Mouse (Mus musculus): ENCODE data around the gene Lrcol1. TPM values are rescaled to one million over a fixed set of nuclear protein-coding genes. Genes with fewer than 3 reads are reported as not detected.

Gene Lrcol1
- polyA plus RNA-seq, 2 experiments: not detected

GRCm38 (mm10) chr5:110363822-110364545 is 19.5 kb downstream of the Lrcol1 start:
- ATAC-seq (ENCODE audit: insufficient read depth): no peak; the same call in 1 of the 2 replicates
- Histone ChIP-seq H3K9ac (replicated peaks) (no peak overlapping the region), H3K9me3 (ENCODE audit: control insufficient read depth, low read length) (no peaks in the 10 kb centered on the region), H3K27me3 (ENCODE audit: control insufficient read depth, insufficient read depth, low read length) (peaks cover 3% of the 10 kb centered on the region), H3K36me3 (replicated peaks; ENCODE audit: control insufficient read depth, insufficient read depth, low read depth) (no peaks in the 10 kb centered on the region), H3K4me2 (ENCODE audit: low read depth) (peak overlapping the region; percentile 60), H3K4me1 (replicated peaks; ENCODE audit: control insufficient read depth in 2 of 2, insufficient read depth in 2 of 2, low read length in 1 of 2) (no peaks in the 10 kb centered on the region), H3K27ac (no peak overlapping the region), H3K4me3 (ENCODE audit: insufficient read depth in 1 of 2, low read depth in 2 of 2, low read length in 2 of 2) (no peak overlapping the region)
- TF ChIP-seq EP300 (IDR thresholded peaks at IDR 0.05; ENCODE audit: low read depth) (no peak), CTCF (IDR thresholded peaks at IDR 0.05; ENCODE audit: low read depth) (0 out of 2 replicates have a peak, but pooled peaks have one; percentile 9)
- DNase-seq (ENCODE audit: low read depth in 3 of 3, low spot score in 3 of 3): no peak
- 52% methylated on average over 11 of the region's 11 CpGs for WGBS (ENCODE audit: insufficient replicate concordance)

GRCm38 (mm10) chr5:110376802-110377433 is 32.4 kb downstream of the Lrcol1 start:
- Histone ChIP-seq H3K4me1 (replicated peaks; ENCODE audit: control insufficient read depth in 2 of 2, insufficient read depth in 2 of 2, low read length in 1 of 2) (no peaks in the 10 kb centered on the region), H3K36me3 (replicated peaks; ENCODE audit: control insufficient read depth, insufficient read depth, low read depth) (no peaks in the 10 kb centered on the region), H3K4me2 (ENCODE audit: low read depth) (no peak overlapping the region), H3K27ac (no peak overlapping the region), H3K9me3 (ENCODE audit: control insufficient read depth, low read length) (no peaks in the 10 kb centered on the region), H3K4me3 (ENCODE audit: insufficient read depth in 1 of 2, low read depth in 2 of 2, low read length in 2 of 2) (no peak overlapping the region), H3K27me3 (ENCODE audit: control insufficient read depth, insufficient read depth, low read length) (no peaks in the 10 kb centered on the region), H3K9ac (replicated peaks) (no peak overlapping the region)
- WGBS (ENCODE audit: insufficient replicate concordance): 49% methylated on average over 8 of the region's 8 CpGs
- TF ChIP-seq EP300 (IDR thresholded peaks at IDR 0.05; ENCODE audit: low read depth): no peak
- TF ChIP-seq CTCF (IDR thresholded peaks at IDR 0.05; ENCODE audit: low read depth): peak; percentile 91
- ATAC-seq (ENCODE audit: insufficient read depth) (peak; percentile 36; the same call in 1 of the 2 replicates), DNase-seq (ENCODE audit: low read depth in 3 of 3, low spot score in 3 of 3) (peak in 1 of 3 experiments; percentile 24)

GRCm38 (mm10) chr5:110378181-110378583 is 33.7 kb downstream of the Lrcol1 start:
- ATAC-seq (ENCODE audit: insufficient read depth): no peak
- Histone ChIP-seq H3K9me3 (ENCODE audit: control insufficient read depth, low read length) (no peaks in the 10 kb centered on the region), H3K4me1 (replicated peaks; ENCODE audit: control insufficient read depth in 2 of 2, insufficient read depth in 2 of 2, low read length in 1 of 2) (no peaks in the 10 kb centered on the region), H3K36me3 (replicated peaks; ENCODE audit: control insufficient read depth, insufficient read depth, low read depth) (no peaks in the 10 kb centered on the region), H3K4me3 (ENCODE audit: insufficient read depth in 1 of 2, low read depth in 2 of 2, low read length in 2 of 2) (no peak overlapping the region), H3K27me3 (ENCODE audit: control insufficient read depth, insufficient read depth, low read length) (no peaks in the 10 kb centered on the region), H3K27ac (no peak overlapping the region), H3K4me2 (ENCODE audit: low read depth) (no peak overlapping the region), H3K9ac (replicated peaks) (no peak overlapping the region)
- TF ChIP-seq CTCF (IDR thresholded peaks at IDR 0.05; ENCODE audit: low read depth) (no peak), EP300 (IDR thresholded peaks at IDR 0.05; ENCODE audit: low read depth) (no peak)
- WGBS (ENCODE audit: insufficient replicate concordance): 68% methylated on average over 20 of the region's 20 CpGs
- no peak for DNase-seq (ENCODE audit: low read depth in 3 of 3, low spot score in 3 of 3)

- ATAC-seq (ENCODE audit: insufficient read depth) (no peak), DNase-seq (ENCODE audit: low read depth in 3 of 3, low spot score in 3 of 3) (no peak)
- H3K27me3 ChIP-seq (ENCODE audit: control insufficient read depth, insufficient read depth, low read length): no peaks in the 10 kb centered on the region
- no peak overlapping the region for H3K9ac ChIP-seq (replicated peaks)
- H3K9me3 ChIP-seq (ENCODE audit: control insufficient read depth, low read length): no peaks in the 10 kb centered on the region
- H3K36me3 ChIP-seq (replicated peaks; ENCODE audit: control insufficient read depth, insufficient read depth, low read depth): no peaks in the 10 kb centered on the region
- 83% methylated on average over 15 of the region's 15 CpGs for WGBS (ENCODE audit: insufficient replicate concordance)
- no peak for TF ChIP-seq EP300 (IDR thresholded peaks at IDR 0.05; ENCODE audit: low read depth)
- no peak for TF ChIP-seq CTCF (IDR thresholded peaks at IDR 0.05; ENCODE audit: low read depth)
- H3K4me3 ChIP-seq (ENCODE audit: insufficient read depth in 1 of 2, low read depth in 2 of 2, low read length in 2 of 2): no peak overlapping the region
- H3K27ac ChIP-seq: no peak overlapping the region
- no peak overlapping the region for H3K4me2 ChIP-seq (ENCODE audit: low read depth)
- H3K4me1 ChIP-seq (replicated peaks; ENCODE audit: control insufficient read depth in 2 of 2, insufficient read depth in 2 of 2, low read length in 1 of 2): no peaks in the 10 kb centered on the region
Observed at GRCm38 (mm10) chr5:110379086-110379485, 34.6 kb downstream of the Lrcol1 start.

- H3K9ac ChIP-seq (replicated peaks): no peak overlapping the region
Observed at GRCm38 (mm10) chr5:110379823-110380222, 35.3 kb downstream of the Lrcol1 start.

More at GRCm38 (mm10) chr5:110379823-110380222, 35.3 kb downstream of the Lrcol1 start:
- Histone ChIP-seq H3K27ac (no peak overlapping the region), H3K9me3 (ENCODE audit: control insufficient read depth, low read length) (no peaks in the 10 kb centered on the region), H3K36me3 (replicated peaks; ENCODE audit: control insufficient read depth, insufficient read depth, low read depth) (no peaks in the 10 kb centered on the region), H3K4me2 (ENCODE audit: low read depth) (no peak overlapping the region), H3K4me3 (ENCODE audit: insufficient read depth in 1 of 2, low read depth in 2 of 2, low read length in 2 of 2) (no peak overlapping the region), H3K27me3 (ENCODE audit: control insufficient read depth, insufficient read depth, low read length) (no peaks in the 10 kb centered on the region), H3K4me1 (replicated peaks; ENCODE audit: control insufficient read depth in 2 of 2, insufficient read depth in 2 of 2, low read length in 1 of 2) (no peaks in the 10 kb centered on the region)
- ATAC-seq (ENCODE audit: insufficient read depth) (no peak), DNase-seq (ENCODE audit: low read depth in 3 of 3, low spot score in 3 of 3) (no peak)
- 74% methylated on average over 4 of the region's 4 CpGs for WGBS (ENCODE audit: insufficient replicate concordance)
- TF ChIP-seq CTCF (IDR thresholded peaks at IDR 0.05; ENCODE audit: low read depth) (no peak), EP300 (IDR thresholded peaks at IDR 0.05; ENCODE audit: low read depth) (no peak)
